Mouse (Mus musculus) forebrain, postnatal 0 days (tissue): ENCODE measurements around the gene Cemip2. TPM values are rescaled to one million over a fixed set of nuclear protein-coding genes. Genes with fewer than 3 reads are reported as not detected.

Source experiments
- ATAC-seq: fragments of 200-750 bp; cut with Nextera tagmentation; 2 replicates; pipeline ENCODE4 v1.8.0; 2017; ENCODE audit warnings: mild to moderate bottlenecking, moderate library complexity
- DNase-seq: peaks from one replicate; pipeline ENCODE4 v3.0.0-alpha.2; 2015
- H3K27ac ChIP-seq: fragments of 300-500 bp; sonication (generic); 2 replicates; pipeline ENCODE4 v1.5.1; 2014; ENCODE audit warnings: low read depth, mild to moderate bottlenecking, antibody characterized with exemption, low read length, moderate library complexity, mixed read lengths
- H3K27me3 ChIP-seq: fragments of 300-500 bp; sonication (generic); 2 replicates; pipeline ENCODE4 v1.6.1; 2014; ENCODE audit warnings: mild to moderate bottlenecking, low read length, mixed read lengths; ENCODE audit not compliant: insufficient read depth
- H3K36me3 ChIP-seq: fragments of 300-500 bp; sonication (generic); 2 replicates; pipeline ENCODE4 v1.6.1; 2014; ENCODE audit warnings: mild to moderate bottlenecking, moderate library complexity; ENCODE audit not compliant: insufficient read depth
- H3K4me1 ChIP-seq: fragments of 300-500 bp; sonication (generic); 2 replicates; pipeline ENCODE4 v1.6.1; 2014; ENCODE audit warnings: antibody characterized with exemption; ENCODE audit not compliant: insufficient read depth
- H3K4me2 ChIP-seq: fragments of 300-500 bp; sonication (generic); 2 replicates; pipeline ENCODE4 v1.6.1; 2014; ENCODE audit warnings: low read depth, mild to moderate bottlenecking, moderate library complexity
- H3K4me3 ChIP-seq: fragments of 300-500 bp; sonication (generic); 2 replicates; pipeline ENCODE4 v1.5.1; 2014; ENCODE audit warnings: low read depth, low read length, mixed read lengths
- H3K9ac ChIP-seq: fragments of 300-500 bp; sonication (generic); 2 replicates; pipeline ENCODE4 v1.6.1; 2014; ENCODE audit warnings: mild to moderate bottlenecking
- H3K9me3 ChIP-seq: fragments of 300-500 bp; sonication (generic); 2 replicates; pipeline ENCODE4 v1.6.1; 2016; ENCODE audit warnings: low read length
- CTCF ChIP-seq: sonication (generic); IDR thresholded peaks from 2 replicates; pipeline ENCODE4 v1.5.1; 2016; ENCODE audit warnings: antibody characterized with exemption, control low read depth, low read depth
- WGBS: fragments of 180-500 bp; shearing (Covaris S2); extraction: QIAGEN DNeasy Blood & Tissue Kit; methylation state at CpG from one replicate; pipeline ENCODE4 v1.1.7; 2014; 5-methylcytosine and 5-hydroxymethylcytosine counted together
- polyA plus RNA-seq: library from polyadenylated mRNA; unstranded; fragments of >200 nt; fragmentation: Nextera tagmentation; extraction: Ambion mirVana; gene quantifications from 2 replicates; pipeline ENCODE4 v1.2.1, GENCODE M21; 2015
- total RNA-seq: library from RNA; depleted of rRNA; stranded (reverse); fragments of >200 nt; gene quantifications from 2 replicates; pipeline ENCODE4 v1.2.3, GENCODE M21; 2014

Gene Cemip2
- total and polyA plus RNA-seq, 2 experiments from 2014 or later, result 17.4 to 42.5 TPM

GRCm38 (mm10) chr19:21784331-21785131, 6.4 kb downstream of the Cemip2 start:
- WGBS, result 9% methylated on average over 8 of the region's 8 CpGs
- peak; percentile 66 for DNase-seq
- Histone ChIP-seq H3K27ac (peak overlapping the region; percentile 90), H3K4me2 (peak overlapping the region; percentile 44), H3K4me1 (peaks cover 58% of the 10 kb centered on the region), H3K36me3 (no peaks in the 10 kb centered on the region), H3K27me3 (no peaks in the 10 kb centered on the region), H3K9ac (peak overlapping the region; percentile 47), H3K4me3 (peak overlapping the region; percentile 6; the same call in 1 of the 2 replicates), H3K9me3 (no peaks in the 10 kb centered on the region)
- peak; percentile 74 for ATAC-seq
- no peak for TF ChIP-seq CTCF

DNA sequence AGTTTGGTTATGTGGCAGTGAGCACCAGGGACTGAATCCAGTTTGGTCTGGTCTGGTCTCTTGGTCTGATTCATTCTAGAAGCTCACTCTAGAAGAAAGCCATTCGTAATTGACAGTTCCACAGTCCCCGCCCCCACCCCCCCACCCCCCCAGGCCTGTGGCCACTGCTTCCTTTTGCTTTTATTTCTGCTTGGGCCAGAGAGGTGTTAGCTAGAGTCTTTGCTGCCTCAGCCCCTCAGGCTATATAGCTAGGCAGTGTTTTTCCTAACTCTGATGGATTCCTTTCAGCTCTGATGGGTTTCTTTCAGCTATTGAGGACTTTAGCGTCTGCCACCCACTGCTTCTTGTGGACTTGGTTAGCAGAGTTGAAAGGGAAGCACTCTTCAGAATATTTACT, 7.0 kb downstream of the Cemip2 start:
- Histone ChIP-seq H3K4me2 (peak overlapping the region; percentile 44), H3K9ac (peak overlapping the region; percentile 47), H3K36me3 (no peaks in the 10 kb centered on the region), H3K9me3 (no peaks in the 10 kb centered on the region), H3K4me1 (peaks cover 61% of the 10 kb centered on the region), H3K27ac (peak overlapping the region; percentile 90), H3K27me3 (no peaks in the 10 kb centered on the region), H3K4me3 (peak overlapping the region; percentile 6; the same call in 1 of the 2 replicates)
- DNase-seq, result peak; percentile 21
- 2% methylated on average over 3 of the region's 3 CpGs for WGBS
- no peak for TF ChIP-seq CTCF
- ATAC-seq, result peak; percentile 14; the same call in 1 of the 2 replicates

DNA sequence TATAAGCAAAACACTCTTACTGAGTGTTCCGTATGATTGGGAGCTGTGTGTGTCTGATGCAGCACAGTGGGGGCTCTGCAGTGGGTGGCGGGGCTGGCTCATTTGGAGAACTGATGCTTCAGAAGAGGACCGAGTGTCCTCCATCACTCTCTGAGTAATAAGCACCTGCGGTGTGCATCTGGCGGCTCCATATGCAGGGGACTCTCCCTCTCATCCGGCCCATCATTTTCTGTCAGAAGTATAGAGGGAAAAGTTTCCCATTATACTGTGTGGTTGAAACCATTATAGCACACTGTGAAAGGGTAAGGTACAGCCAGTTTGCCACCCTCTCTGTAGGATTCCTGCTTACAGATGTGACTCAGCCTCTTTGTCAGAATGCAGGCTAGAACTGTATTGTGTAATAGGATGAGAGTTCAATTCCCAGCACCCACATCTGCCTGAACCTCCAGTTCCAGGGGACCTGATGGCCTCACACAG, 8.9 kb downstream of the Cemip2 start:
- Histone ChIP-seq H3K9me3 (no peaks in the 10 kb centered on the region), H3K27me3 (no peaks in the 10 kb centered on the region), H3K4me1 (peaks cover 47% of the 10 kb centered on the region), H3K27ac (peak overlapping the region; percentile 16), H3K9ac (no peak overlapping the region), H3K4me2 (no peak overlapping the region), H3K4me3 (no peak overlapping the region), H3K36me3 (no peaks in the 10 kb centered on the region)
- ATAC-seq (no peak; the same call in 1 of the 2 replicates), DNase-seq (no peak)
- TF ChIP-seq CTCF, result no peak
- 32% methylated on average over 6 of the region's 6 CpGs for WGBS

GRCm38 (mm10) chr19:21788999-21789398, 10.9 kb downstream of the Cemip2 start:
- Histone ChIP-seq H3K9ac (peak overlapping the region; percentile 18; the same call in 1 of the 2 replicates), H3K36me3 (no peaks in the 10 kb centered on the region)

DNA sequence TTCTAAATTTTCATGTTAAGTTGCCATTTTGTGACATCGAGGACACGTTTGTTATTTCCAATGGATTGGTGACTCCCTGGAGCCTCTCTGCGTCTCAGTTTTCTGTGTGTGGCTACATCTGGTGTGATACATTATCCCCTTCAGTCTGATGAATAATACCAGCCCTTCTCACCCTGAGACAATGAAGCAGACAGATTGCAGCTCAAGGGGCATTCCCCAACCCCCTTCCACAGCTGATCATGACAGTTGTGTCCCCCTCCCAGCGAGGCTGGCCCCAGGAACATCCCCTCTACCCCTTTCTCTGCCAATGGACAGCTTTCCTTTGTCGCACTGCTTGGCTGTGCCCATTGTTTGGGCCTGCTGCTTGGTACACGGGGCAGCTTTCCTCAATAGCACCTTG, 11.5 kb downstream of the Cemip2 start:
- Histone ChIP-seq H3K27ac (peak overlapping the region; percentile 60), H3K4me3 (no peak overlapping the region), H3K4me2 (no peak overlapping the region), H3K27me3 (no peaks in the 10 kb centered on the region), H3K36me3 (no peaks in the 10 kb centered on the region), H3K9ac (no peak overlapping the region), H3K4me1 (peaks cover 31% of the 10 kb centered on the region), H3K9me3 (no peaks in the 10 kb centered on the region)
- peak; percentile 57 for DNase-seq
- ATAC-seq, result peak; percentile 63
- no peak for TF ChIP-seq CTCF
- WGBS, result 17% methylated on average over 6 of the region's 6 CpGs

More at GRCm38 (mm10) chr19:21788999-21789398, 10.9 kb downstream of the Cemip2 start:
- Histone ChIP-seq H3K9me3 (no peaks in the 10 kb centered on the region), H3K4me1 (peaks cover 37% of the 10 kb centered on the region), H3K4me2 (peak overlapping the region; percentile 1; the same call in 1 of the 2 replicates), H3K27me3 (no peaks in the 10 kb centered on the region), H3K27ac (peak overlapping the region; percentile 60), H3K4me3 (no peak overlapping the region)
- DNase-seq (peak; percentile 46), ATAC-seq (no peak)
- WGBS, result 15% methylated on average over 8 of the region's 8 CpGs
- TF ChIP-seq CTCF, result no peak

DNA sequence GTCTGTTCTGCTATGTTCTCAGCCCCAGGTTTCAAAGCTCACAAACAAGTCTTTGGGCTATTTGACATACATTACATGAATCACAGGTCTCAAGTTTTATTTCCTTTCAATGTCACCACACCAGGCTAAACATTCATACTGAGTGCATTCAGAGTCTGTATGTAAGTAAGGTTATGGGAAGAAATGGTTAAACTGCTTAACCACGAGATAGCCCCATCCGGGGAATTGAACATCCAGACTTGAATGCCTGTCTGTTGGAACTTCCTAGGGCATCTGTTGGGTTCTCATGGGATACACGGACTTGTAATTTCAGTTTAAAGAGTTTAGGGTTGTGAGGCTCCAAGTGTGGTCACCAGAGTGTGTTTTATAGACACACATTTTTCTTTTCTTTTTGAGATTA, 13.2 kb downstream of the Cemip2 start:
- 0 out of 2 replicates have a peak, but pooled peaks cover 3% of the 10 kb centered on the region for H3K36me3 ChIP-seq
- no peak for TF ChIP-seq CTCF

GRCm38 (mm10) chr19:21791826-21792225, 13.7 kb downstream of the Cemip2 start:
- ATAC-seq, result no peak
- no peak for DNase-seq
- 73% methylated on average over 4 of the region's 4 CpGs for WGBS
- Histone ChIP-seq H3K9ac (no peak overlapping the region), H3K27me3 (no peaks in the 10 kb centered on the region), H3K4me1 (peaks cover 15% of the 10 kb centered on the region), H3K4me3 (no peak overlapping the region), H3K4me2 (no peak overlapping the region), H3K36me3 (0 out of 2 replicates have a peak, but pooled peaks cover 3% of the 10 kb centered on the region), H3K9me3 (no peaks in the 10 kb centered on the region), H3K27ac (no peak overlapping the region)
- no peak for TF ChIP-seq CTCF

More for the DNA sequence above, 13.2 kb downstream of the Cemip2 start:
- no peak for ATAC-seq
- DNase-seq, result no peak
- Histone ChIP-seq H3K4me2 (no peak overlapping the region), H3K4me1 (peaks cover 17% of the 10 kb centered on the region), H3K9me3 (no peaks in the 10 kb centered on the region), H3K27me3 (no peaks in the 10 kb centered on the region), H3K4me3 (no peak overlapping the region), H3K27ac (no peak overlapping the region), H3K9ac (no peak overlapping the region)
- WGBS, result 73% methylated on average over 3 of the region's 3 CpGs
